9 mouse cellular contexts compared by ENCODE assay signal in genomic region chr12:72441839-72442576, GRCm38 (mm10). TPM values are rescaled to one million over a fixed set of nuclear protein-coding genes. Genes with fewer than 3 reads are reported as not detected.
DNase-seq lines count a peak whose midpoint lies in the region; ATAC-seq lines count a peak whose summit lies in the region.
"Had no signal": no experiment of that assay in that cellular context is flagged by ENCODE, and none has a peak within 500 bp of the region (broad histone marks: within the 10 kb centered on the region; RNA-seq: fewer than 3 reads in every experiment).

Lrrc9 (plus strand) TSS chr12:72441866.

- peak; percentile 89 for ATAC-seq in hindbrain, embryonic 15.5 days (ENCODE audit: low FRiP score, low read depth)

- H3K4me1 ChIP-seq in hindbrain, embryonic 15.5 days (replicated peaks) = peaks cover 23% of the 10 kb centered on the region

- WGBS in hindbrain, embryonic 15.5 days = under 1% methylated on average over 31 of the region's 31 CpGs

- peak within 1 kb of the TSS; percentile 45 for H3K4me3 ChIP-seq in hindbrain, embryonic 15.5 days
- H3K4me3 ChIP-seq: myocyte had no signal

- peak within 1 kb of the TSS; percentile 80 for H3K4me2 ChIP-seq in hindbrain, embryonic 15.5 days

- 0 out of 2 replicates have a peak within 1 kb of the TSS, but pooled peaks have one; percentile 18 for H3K27ac ChIP-seq in hindbrain, embryonic 15.5 days (replicated peaks)

- DNase-seq in R1 (ENCODE audit: low read depth, low spot score) = peak; percentile 97
- peak; percentile 15 to 21 for DNase-seq in cerebellum, postnatal 25 days
- DNase-seq in gastrocnemius, postnatal 10 days = peak; percentile 15
- DNase-seq in left cerebral cortex, adult 9 months (ENCODE audit: low spot score in 2 of 2) = peak; percentile 25 to 42
- DNase-seq in lung, postnatal 25 days (ENCODE audit: low spot score) = peak; percentile 23
- DNase-seq in right cerebral cortex, adult 18-20 months = peak; percentile 31
- no peak for DNase-seq in c-Kit-positive CD71-positive TER-119-positive erythroid progenitor cells, embryonic 14.5 days (ENCODE audit: low spot score)

- no peaks in the 10 kb centered on the region for H3K36me3 ChIP-seq in hindbrain, embryonic 15.5 days

- peak within 1 kb of the TSS; percentile 46 for H3K9ac ChIP-seq in hindbrain, embryonic 15.5 days

- no peaks in the 10 kb centered on the region for H3K27me3 ChIP-seq in hindbrain, embryonic 15.5 days

- no peaks in the 10 kb centered on the region for H3K9me3 ChIP-seq in hindbrain, embryonic 15.5 days

RNA-seq across cellular contexts. Expression of gene Lrrc9, which starts in this region (rescaled TPM):
- under 1 TPM in 1 of 2 experiments, not detected in 1; 0.16 TPM for total RNA-seq in gastrocnemius, postnatal 10 days (2021)
- polyA plus RNA-seq in hindbrain, embryonic 15.5 days (2015; fragmentation: Nextera tagmentation; extraction: Ambion mirVana) = 3.2 and 3.8 TPM in 2 replicates
- polyA plus RNA-seq: myocyte had no signal

Comparison
In these comparisons a context has a peak if more than half of its experiments do, and no peak if none do; other contexts are left out.
1. Peak in DNase-seq in gastrocnemius, postnatal 10 days; RNA of the gene not detected or under 1 TPM.